Mouse (Mus musculus): ENCODE measurements at regions not wholly inside any gene's neighbourhood (a gene's known extent, or its start where the extent isn't known, plus 50 kb on each side); places are given as distances from the start of the nearest gene placed in this dataset.
"Not testable (repeated sequence)": the region's sequence is repeated elsewhere in the genome, so short reads cannot be mapped to it uniquely, and the experiment has no call there.

DNA sequence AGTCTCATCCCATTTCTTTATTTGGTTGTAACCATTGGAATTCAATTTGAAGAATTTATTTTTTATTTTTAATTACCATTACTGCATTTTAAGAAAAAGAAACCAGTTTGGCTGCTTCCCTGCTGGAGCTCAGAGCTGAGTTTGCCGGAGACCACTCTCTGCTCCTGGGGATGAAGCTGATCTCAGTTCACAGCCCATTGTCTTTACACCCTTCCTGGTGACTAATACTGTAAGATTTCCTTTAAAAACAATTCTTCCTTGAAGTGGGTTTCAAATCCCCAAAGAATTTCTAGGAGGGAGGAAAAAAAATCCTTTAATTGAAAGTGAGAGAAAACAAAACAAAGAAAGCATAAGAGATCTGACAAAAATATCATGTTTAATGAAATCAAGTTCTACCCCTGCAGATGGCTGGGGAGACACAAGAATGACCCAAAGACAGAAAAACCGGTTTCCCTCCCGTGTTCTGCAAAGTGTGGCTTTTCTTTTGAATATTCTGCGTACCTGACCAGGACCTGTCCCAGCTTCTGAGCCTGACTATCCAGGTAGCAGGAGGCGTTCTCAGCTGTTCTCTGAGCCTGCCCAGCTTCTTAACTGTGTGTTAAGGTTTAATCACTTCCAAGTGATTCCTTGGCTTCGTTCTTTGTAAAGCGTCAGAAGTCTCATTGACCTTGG is 216.1 kb downstream of the Bcl11a start:
- no peak for DNase-seq

DNA sequence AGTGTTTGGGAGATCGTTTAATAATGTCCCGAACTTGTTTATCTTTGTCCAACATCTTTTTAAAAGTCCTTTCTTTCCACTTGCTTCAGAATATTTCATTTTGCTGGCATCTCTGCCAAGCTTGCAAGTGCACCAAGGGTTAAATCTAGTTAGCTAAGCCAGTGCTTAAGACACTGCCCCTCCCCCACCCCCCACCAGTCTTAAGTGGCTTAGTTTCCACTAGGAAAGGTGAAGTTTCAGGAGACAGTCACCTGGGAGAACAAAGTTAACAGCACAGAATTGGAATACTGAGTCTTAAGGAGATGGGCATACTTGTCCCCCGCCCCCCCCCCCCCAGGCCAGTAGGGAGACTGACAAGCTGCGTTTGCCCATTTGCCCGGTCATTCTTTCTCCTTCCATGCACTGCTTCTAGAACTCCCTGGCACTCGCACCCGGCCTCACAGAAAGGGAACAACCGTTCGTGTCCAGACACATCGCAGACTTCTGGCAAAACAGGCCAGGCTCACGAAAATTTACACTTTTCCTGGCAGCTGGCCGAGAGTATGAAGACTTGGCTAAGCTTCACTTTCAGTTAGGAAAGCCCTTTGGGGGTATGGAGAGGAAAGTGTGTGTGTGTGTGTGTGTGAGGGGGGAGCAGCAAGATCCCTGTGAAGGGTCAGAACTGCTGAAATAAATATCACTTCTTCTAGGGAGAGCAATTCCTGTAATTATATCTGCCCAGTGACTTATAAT is 219.2 kb downstream of the Bcl11a start:
- intact Hi-C loops (cut with DNase I), result no loop called here
- DNase-seq, result peak; percentile 64

More for the DNA sequence above, 216.1 kb downstream of the Bcl11a start:
- intact Hi-C loops (cut with DNase I), result no loop called here

DNA sequence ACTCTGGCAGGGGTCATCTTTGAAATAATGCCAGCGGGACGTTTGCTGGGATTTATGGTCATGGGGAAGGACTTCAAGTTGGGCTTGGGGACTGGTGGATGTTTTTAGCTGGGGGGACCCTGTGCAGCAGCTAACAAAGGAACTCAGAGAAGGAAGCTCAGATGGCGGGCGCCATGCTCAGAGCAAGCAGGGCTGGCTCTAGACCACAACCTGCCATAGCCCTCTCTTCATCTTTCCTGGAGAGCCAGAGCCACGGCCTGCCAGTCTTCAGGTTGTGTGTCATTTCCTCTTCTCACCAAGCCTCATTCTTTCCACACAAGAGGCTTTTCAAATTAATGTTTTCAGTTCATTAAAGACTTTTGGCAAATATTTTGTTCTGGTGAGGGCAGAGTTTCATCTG is 219.9 kb downstream of the Bcl11a start:
- intact Hi-C loops (cut with DNase I), result no loop called here

DNA sequence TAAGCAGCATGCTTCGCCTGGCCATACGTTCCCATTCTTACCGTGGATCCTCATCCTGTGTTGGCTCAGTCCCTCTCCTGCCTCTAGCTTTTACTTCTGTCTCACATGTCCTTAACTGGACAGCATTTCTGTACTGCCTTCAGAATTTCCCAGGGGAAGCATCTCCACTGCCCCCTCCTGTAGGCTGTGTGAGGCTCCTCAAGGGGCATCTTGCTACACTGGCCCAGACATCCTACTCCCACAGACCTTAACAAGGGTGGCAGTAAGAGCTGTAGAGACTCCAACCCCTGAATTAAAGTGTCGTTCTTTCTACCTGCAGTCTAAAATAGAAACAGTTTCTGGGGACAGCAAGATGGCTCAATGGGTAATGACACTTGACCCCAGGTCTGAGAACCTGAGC is 222.5 kb downstream of the Bcl11a start:
- intact Hi-C loops (cut with DNase I), result no loop called here

More for the DNA sequence above, 219.9 kb downstream of the Bcl11a start:
- no peak for DNase-seq

DNA sequence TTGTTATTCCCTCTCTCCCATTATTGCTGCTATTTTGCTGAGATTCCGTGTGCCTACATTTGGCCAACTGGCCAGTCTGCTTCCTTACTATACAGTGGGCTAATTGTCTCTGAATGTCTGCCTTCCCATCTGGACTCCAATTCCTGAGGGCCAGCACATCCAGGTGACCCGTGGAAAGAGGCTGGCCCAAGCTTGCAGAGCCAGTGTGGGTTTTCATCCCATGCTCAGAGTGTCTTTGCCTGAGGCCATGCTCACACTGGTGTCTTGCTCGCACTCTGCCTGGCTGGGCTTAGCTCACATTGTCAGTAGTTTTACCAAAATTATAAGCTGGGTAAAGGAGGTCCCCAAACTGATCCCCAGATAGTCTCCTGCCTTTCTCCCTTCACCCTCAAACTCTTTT is 223.3 kb downstream of the Bcl11a start:
- DNase-seq, result no peak
- intact Hi-C loops (cut with DNase I), result no loop called here

More for the DNA sequence above, 222.5 kb downstream of the Bcl11a start:
- no peak for DNase-seq

DNA sequence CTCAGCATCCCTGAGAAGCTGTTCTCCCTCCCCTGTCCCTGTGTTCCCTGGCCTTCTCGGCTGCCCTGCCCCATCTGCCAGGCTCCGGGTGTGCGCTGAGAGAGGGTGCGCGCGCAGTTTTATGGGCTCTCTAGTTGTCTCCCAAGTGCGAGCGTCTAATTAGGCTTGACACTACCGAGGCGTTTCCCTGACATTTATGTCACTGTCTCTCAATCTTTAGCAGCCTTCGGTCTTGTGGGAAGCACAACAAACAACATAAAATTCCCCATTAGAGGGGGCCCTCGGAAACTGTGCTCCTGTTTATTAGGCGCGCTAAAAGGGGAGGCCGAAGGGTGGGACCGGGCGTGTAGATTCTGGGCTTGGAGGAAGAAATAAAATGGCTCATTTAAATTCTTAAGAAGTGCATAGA is 227.3 kb downstream of the Bcl11a start:
- DNase-seq, result peak; percentile 82

DNA sequence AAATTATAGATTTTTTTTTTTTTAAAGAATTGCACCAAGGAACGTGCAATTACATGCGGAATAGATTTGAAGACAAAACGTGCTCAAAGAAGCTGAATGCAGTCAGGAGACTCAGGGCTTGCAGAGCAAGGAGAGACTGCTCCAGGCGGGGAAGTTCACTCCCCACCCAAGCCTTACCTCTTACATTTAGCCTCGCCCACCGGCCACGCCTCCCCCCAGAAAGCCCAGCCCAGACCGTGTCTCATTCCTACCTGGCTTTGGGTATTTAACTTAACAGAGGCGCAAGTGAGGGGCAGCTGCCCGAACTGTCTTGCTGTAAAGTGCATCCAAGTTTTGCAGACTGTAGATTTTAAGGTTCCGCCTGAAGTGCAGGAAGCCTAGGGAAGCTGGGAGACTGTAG is 227.8 kb downstream of the Bcl11a start:
- no peak for DNase-seq
- intact Hi-C loops (cut with DNase I), result no loop called here

More for the DNA sequence above, 227.3 kb downstream of the Bcl11a start:
- intact Hi-C loops (cut with DNase I), result no loop called here

DNA sequence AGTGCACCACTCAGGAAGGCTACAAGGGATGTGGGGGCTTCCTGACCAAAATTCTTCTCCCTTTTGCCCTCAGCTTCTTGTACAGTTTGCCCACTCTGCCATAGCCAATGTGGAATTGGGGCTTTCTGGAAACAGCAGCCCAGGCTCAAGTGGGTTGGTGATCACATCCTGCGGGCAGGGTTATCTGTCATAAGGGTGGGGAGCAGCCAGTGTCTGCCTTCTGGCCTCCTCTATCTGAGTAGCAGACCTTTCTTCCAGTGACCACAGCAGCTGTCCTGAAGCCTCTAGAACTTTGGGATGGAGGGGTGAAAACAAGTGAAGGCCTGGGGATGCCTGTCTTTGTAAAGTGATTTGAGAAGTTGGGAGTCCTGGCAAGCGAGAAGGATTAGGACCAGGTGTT is 228.2 kb downstream of the Bcl11a start:
- no peak for DNase-seq
- intact Hi-C loops (cut with DNase I), result no loop called here

DNA sequence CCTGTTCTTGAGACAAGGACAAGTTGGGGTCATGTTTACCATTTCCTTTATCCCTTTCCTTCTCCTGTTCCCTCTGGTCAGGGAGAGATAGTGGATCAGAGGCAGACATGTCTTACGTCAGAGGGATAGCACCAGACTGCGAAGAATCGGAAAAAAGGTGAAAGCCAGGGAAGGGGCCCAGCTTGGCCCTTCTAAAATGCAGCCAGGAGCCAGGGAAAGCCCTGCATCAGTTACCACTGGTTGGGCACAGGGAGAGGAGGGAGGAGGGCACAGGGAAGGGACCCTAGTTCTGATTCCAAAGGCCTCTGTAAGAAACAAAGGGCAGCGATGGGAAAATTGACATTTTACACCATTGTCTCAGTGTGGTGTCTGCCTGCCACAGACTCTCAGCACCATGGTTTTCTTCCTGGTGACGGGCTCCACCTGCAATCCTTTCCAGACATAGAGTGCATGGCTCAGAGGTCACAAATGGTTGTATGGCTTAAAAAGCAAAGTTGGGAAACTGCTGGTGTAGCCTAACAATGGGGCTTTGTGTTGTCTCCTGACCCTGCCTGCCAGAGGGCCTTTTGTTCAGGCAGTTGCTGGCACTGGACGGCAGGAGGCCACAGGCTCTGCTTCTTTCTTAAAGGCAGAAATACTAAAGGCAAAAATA is 229.9 kb downstream of the Bcl11a start:
- intact Hi-C loops (cut with DNase I), result no loop called here

DNA sequence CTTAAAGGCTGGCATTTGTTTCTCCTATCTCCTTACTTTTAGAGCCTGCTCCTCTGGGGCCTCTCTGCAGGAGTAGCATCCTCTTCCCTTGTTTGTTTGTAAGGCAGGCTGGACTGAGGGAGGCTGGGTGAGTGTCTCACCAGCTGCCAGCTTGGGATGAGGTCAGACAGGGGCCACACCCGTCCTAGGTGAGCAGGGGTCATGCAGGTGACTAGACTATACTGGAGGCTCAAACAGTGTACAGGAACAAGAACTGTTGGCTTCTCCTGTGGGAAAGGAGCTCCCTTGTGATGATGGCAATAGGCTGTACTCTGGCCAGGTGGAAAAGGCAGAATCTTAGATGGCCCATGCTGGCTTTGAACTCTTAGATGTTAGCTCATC is 230.4 kb downstream of the Bcl11a start:
- intact Hi-C loops (cut with DNase I), result no loop called here

More for the DNA sequence above, 229.9 kb downstream of the Bcl11a start:
- no peak for DNase-seq

DNA sequence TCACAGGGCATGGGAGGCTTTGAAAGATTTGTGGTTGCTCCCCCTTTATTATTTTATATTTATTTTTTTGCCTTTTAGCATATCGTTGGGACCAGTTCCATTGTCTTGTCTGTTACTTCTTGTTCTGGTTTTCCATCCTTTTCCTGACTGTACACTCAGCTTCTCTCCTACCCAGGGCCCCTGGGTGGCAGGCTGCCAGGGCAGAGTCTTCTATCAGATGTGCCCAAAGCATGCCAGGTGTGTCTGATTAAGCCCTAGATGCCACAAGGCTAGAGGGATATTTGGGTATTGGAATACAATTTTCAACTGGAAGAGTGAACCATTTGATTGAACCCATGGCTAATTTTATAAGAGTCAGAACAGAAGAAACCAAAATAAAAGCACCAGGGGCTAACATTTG is 236.2 kb downstream of the Bcl11a start:
- intact Hi-C loops (cut with DNase I), result no loop called here
- no peak for DNase-seq

More for the DNA sequence above, 230.4 kb downstream of the Bcl11a start:
- DNase-seq, result no peak

DNA sequence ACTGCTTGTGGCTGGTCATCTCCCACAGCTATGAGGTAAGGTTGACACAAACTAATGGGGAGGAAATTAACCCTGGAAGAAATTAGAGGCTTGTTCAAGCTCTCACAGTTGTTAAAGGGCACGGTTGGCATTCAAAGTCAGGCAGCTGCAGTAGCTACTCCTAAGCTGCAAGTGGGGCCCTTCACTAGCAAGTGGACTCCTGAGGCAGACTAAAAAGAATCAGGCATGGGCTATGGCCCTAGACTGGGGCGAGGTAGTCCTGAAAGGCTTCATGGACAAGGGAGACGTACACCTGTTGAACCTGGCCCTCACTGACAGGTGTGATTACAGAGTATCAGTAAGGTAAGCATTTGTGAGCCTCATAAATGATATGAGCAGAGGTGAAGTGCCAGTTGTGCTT is 237.7 kb downstream of the Bcl11a start:
- intact Hi-C loops (cut with DNase I), result no loop called here
- no peak for DNase-seq

DNA sequence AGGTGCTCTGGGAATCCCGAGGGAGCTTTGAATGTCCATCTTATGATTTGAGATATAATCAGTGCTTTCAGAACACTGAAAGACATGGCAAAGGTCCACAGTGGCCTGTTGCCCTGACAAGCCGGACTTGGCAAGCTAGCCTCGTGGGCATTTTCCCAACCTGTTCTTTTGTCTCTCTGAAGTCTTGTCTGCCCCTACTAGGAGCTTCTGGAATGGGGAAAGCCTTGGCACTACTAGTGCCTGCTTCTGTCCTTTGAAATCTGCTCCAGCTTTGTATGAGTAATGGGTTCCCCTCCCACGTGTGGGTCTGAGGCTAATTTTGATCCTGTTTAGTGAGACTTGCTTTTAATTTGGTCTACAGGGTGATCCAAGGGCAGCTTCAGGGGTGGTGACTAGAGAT is 238.3 kb downstream of the Bcl11a start:
- intact Hi-C loops (cut with DNase I), result no loop called here
- DNase-seq, result peak; percentile 59

DNA sequence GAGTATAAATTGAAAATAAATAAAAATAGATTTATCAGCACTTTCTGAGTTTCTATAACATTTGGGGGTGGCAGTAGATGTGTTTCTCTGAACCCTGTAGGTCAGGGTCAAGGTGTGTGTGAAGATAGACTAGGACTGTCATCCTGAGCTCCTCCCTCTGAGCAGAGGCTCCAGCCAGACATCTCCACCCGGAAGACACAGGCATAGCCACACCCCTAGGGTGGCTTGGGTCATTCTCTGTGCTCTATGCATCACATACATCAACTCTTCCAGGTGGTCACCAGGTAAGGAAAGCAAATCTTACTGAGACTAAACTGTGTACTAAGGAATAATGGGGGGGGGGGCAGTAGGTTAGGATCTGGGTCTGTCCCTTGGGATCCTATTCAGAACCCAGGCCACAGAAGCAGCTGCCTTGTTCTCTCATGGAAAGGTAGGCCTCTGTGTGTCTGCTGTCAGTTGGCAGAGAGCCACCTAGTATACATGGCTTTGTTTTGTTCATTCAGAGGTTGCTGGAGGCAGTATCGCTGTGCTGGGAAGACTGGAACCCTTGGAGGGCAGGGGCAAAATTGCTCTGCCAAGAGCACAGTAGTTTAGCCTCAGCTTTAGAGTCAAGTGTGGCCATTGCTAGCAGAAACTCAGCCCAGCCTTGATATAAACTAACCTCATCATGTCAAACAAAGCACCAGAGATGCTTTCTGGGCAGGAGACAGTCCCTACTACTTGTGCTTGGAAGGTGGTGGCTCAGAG is 240.3 kb downstream of the Bcl11a start:
- DNase-seq, result no peak
- intact Hi-C loops (cut with DNase I), result no loop called here

DNA sequence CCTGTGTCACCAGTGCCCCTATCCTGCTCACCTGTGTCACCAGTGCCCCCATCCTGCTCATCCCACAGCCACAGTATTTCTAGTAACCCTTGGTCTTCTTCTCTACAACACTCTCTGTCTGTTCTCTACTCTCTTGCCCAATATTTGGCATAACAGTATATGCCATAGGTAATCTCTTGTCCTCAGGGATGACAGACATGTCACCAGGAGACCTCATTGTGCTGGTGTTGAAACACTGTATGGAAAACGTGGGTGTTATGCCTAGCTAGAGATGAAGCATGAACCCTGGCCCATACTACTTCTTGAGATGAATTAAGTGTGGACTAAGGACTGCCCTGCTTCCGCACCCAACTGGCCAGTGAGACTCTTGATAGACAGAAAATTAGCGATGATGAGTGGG is 241.4 kb downstream of the Bcl11a start:
- no peak for DNase-seq
- intact Hi-C loops (cut with DNase I), result no loop called here

DNA sequence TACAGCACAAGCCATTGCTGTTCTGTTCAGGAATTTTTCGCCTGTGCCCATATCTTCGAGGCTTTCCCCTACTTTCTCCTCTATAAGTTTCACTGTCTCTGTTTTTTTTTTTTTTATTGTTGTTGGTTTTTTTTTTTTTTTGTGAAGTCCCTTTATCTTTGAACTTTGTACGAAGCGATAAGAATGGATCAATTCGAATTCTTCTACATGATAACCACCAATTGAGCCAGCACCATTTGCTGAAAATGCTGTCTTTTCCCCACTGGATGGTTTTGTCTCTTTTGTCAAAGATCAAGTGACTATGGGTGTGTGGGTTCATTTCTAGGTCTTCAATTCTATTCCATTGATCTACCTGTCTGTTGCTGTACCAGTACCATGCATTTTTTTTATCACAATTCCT is 244.6 kb downstream of the Bcl11a start:
- DNase-seq; intact Hi-C loops (cut with DNase I): not testable (repeated sequence)

DNA sequence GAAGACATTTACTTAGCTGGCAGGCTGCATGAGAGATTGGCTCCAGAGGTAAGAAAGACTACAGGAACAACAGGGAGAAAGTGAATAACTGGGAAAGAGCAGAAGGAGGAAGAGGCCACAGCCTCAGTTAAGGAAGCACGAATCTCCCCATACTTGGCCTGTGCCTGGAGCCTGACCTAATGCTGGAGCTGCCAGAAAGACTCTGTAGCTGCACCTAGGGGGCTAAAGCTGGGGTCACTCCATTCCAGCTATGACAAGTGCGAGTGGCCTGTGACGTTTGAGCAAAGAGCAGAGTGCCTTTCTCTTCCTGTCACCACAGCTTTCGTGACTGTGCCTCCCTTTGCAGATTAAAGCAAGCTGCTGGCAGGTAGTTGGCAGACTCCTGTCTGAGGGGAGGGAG is 250.6 kb downstream of the Bcl11a start:
- intact Hi-C loops (cut with DNase I), result no loop called here
- no peak for DNase-seq

DNA sequence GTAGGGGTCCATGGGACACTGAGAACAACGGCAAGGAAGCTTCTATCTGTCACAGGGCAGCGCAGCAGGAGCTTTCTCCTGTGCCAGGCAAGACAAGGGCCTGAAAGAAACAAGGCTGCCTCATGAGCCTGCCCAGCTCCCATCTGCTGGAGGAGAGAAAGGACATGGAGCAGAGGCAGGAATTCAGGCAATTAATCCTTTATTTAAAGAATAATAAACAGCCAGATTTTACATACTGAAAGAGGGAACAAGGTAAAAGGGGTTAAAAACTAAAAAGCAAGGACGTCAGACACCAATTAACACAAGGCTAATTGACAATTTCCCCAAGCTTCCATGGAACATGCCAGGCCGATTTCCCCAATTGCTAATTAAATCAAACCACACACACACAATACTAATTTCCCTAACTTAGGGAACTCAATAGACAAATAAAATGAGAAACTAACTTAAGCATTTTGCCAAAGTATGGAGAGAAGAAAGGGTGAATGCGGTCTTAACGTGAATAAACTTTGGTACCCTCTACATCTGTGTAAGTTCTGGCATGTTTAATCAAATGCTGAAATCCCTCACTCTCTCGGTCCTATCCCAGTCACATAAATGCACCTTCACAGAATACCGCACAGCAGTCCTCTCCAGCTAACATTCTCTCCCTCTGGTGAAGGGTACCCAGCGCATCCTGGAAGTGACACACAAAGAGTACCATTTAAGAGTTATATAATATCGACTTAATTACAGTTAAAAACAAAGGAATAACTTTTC is 252.7 kb downstream of the Bcl11a start:
- no peak for DNase-seq
- intact Hi-C loops (cut with DNase I), result no loop called here

DNA sequence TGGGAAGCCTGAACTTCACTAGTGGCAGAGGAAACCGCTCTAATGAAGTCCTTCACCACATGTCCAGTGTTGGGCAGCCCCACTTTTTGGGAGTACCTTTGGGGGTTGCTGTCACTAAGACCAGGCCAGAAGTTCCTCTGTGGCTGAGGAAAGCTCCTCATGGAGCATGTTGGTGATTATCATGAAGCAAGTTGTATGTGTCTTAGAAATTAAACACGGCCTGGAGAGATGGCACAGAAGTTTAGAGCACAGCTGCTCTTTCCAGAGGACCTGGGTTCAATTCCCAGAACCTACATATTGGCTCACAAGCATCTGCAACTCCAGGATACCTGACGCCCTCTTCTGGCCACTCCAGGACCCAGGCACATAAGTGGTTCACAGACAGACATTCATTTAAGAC is 254.4 kb downstream of the Bcl11a start:
- no peak for DNase-seq
- intact Hi-C loops (cut with DNase I), result no loop called here

DNA sequence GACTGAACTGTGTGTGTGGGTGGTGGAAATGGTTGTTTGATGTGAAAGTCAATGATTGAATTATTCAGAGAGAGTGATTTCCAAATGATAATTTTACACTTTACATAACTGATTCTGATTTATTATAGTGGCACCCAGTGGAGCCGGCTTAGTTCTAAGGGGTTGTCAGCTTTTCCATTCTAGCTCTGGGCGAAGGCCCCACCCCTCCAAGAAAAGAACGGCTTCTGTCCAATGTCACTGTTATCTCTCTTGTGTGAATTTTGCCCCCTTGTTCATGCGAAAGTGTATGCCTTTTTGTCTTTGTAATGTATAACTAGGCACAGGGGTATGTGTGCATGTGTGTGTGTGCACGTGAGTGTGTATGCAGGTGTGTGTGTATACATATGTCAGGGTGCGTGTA is 255.3 kb downstream of the Bcl11a start:
- intact Hi-C loops (cut with DNase I), result no loop called here
- no peak for DNase-seq

DNA sequence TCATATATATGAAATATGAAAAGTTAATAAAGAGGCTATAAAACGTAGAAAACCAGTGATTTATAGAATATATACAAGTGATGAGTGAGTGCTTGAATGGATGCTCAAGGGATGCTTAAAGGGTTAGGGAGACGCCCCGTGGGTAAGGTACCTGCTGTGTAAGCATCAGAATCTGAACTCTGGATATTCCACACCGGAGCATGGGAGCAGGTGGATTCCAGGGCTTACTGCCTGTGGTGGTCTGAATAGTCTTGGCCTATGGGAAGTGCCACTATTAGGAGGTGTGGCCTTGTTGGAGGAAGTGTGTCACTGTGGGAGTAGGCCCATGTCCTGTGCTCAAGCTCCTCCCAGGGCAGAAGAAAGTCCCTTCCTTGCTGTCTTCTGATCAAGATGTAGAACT is 257.4 kb downstream of the Bcl11a start:
- intact Hi-C loops (cut with DNase I), result no loop called here

More for the DNA sequence above, 257.4 kb downstream of the Bcl11a start:
- DNase-seq, result no peak

All from left cerebral cortex, postnatal 4 days (tissue).